Mouse (Mus musculus): Measurements from ENCODE around the gene Arpc3. TPM values are rescaled to one million over a fixed set of nuclear protein-coding genes. Genes with fewer than 3 reads are reported as not detected.

Gene Arpc3
- polyA plus RNA-seq, 1 experiment from 2014 or later = 51.8 TPM

DNA sequence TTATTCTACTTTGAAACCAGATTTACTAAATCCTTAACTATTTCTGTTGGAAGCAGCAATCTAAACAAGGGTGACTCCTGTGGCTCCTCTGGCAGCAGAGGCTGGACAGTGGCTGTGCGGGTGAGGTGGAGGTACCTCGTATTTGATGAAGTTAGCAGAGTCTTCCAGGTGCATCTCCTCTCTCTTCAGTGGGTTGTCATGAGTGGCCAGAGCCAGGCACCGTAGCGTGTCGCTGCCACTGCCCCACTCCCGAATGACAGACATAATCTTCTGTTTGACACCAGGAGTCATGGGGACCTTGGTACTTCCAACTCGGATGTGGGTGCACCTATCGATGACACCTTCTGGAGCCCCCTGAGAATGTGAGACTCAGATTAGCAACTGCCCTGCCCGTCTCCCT is 69.8 kb downstream of the Arpc3 start:
- no peak for DNase-seq (ENCODE audit: low spot score)
- Histone ChIP-seq H3K27ac (replicated peaks; ENCODE audit: low read depth, low read length) (no peak overlapping the region), H3K9ac (ENCODE audit: low read depth, low read length) (no peak overlapping the region), H3K27me3 (replicated peaks; ENCODE audit: control insufficient read depth, insufficient read depth, low read length) (no peaks in the 10 kb centered on the region), H3K4me1 (ENCODE audit: control insufficient read depth, insufficient read depth, low read length) (no peaks in the 10 kb centered on the region), H3K4me2 (ENCODE audit: low read depth, low read length) (no peak overlapping the region), H3K4me3 (ENCODE audit: low read depth, low read length) (no peak overlapping the region), H3K9me3 (ENCODE audit: control insufficient read depth, low read length) (no peaks in the 10 kb centered on the region), H3K36me3 (ENCODE audit: control insufficient read depth, insufficient read depth, low read length) (peaks cover 100% of the 10 kb centered on the region)
- ATAC-seq (ENCODE audit: low read depth) = no peak
- 91% methylated on average over 9 of the region's 9 CpGs for WGBS

Other genes with a start within 250 kb of the Arpc3 start
- gene Ppp1cc, start 233.6 kb upstream of the Arpc3 start, polyA plus RNA-seq (2014; fragmentation: Nextera tagmentation; extraction: Ambion mirVana) = 222 and 231 TPM in 2 replicates
- 7.9 and 12.3 TPM in 2 replicates for gene Hvcn1, start 185.1 kb upstream of the Arpc3 start, polyA plus RNA-seq (2014; fragmentation: Nextera tagmentation; extraction: Ambion mirVana)
- 5.1 and 7.3 TPM in 2 replicates for gene Tctn1, start 127.4 kb upstream of the Arpc3 start, polyA plus RNA-seq (2014; fragmentation: Nextera tagmentation; extraction: Ambion mirVana)
- 7.9 and 8.1 TPM in 2 replicates for gene Pptc7, start 107.5 kb upstream of the Arpc3 start, polyA plus RNA-seq (2014; fragmentation: Nextera tagmentation; extraction: Ambion mirVana)
- 8.0 and 9.8 TPM in 2 replicates for gene Rad9b, start 37.6 kb upstream of the Arpc3 start, polyA plus RNA-seq (2014; fragmentation: Nextera tagmentation; extraction: Ambion mirVana)
- 211 and 218 TPM in 2 replicates for gene Vps29, start 37.5 kb upstream of the Arpc3 start, polyA plus RNA-seq (2014; fragmentation: Nextera tagmentation; extraction: Ambion mirVana)
- gene Gpn3, start 20.0 kb upstream of the Arpc3 start, polyA plus RNA-seq (2014; fragmentation: Nextera tagmentation; extraction: Ambion mirVana) = 62.1 and 64.7 TPM in 2 replicates
- gene Fam216a, start 19.5 kb upstream of the Arpc3 start, polyA plus RNA-seq (2014; fragmentation: Nextera tagmentation; extraction: Ambion mirVana) = 73.9 and 77.3 TPM in 2 replicates
- gene Anapc7, start 29.8 kb downstream of the Arpc3 start, polyA plus RNA-seq (2014; fragmentation: Nextera tagmentation; extraction: Ambion mirVana) = 23.1 and 24.9 TPM in 2 replicates
- gene Atp2a2, start 110.3 kb downstream of the Arpc3 start, polyA plus RNA-seq (2014; fragmentation: Nextera tagmentation; extraction: Ambion mirVana) = 47.6 and 52.6 TPM in 2 replicates
- 36.7 and 38.7 TPM in 2 replicates for gene Ift81, start 222.6 kb downstream of the Arpc3 start, polyA plus RNA-seq (2014; fragmentation: Nextera tagmentation; extraction: Ambion mirVana)